Mouse (Mus musculus): ENCODE measurements around the gene Jdp2. TPM values are rescaled to one million over a fixed set of nuclear protein-coding genes. Genes with fewer than 3 reads are reported as not detected.

Gene Jdp2
- polyA plus RNA-seq, 1 experiment = 27.1 TPM

DNA sequence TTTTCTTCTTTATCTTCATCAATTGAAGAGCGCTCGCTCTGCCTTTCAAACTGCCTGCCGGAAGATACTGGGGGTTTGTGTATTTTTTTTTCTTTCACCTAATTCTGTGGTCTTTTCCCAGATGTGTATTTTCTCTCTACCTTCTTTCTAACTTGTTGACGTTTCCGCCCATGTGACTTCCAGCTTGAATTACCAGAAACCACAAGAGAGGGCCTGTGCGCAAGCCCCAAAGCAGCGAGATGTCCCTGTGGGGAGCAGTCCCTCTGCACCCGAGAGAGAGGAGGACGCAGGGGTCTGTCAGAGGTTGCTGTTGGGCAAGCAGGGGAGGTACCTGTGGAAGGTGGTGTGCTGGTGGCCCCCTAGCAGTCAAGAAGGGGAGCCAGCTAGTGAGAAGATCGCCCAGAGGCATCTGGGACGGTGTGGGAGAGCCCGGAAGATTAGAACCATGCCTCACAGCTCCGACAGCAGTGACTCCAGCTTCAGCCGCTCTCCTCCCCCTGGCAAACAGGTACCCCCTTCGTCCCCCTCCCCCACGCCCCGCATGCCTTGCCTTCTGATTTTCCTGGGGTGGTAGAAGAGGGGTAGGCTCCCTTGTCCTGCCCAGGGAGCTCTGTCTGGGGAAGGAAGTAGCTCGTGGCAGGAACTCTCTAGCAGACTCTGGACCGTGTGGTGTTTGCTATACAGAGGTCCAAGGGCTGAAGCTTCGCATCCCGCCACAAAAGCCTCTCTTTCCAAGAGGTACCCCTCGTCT, 87.8 kb downstream of the Jdp2 start, which contains the start of gene Batf:
TSS of gene Batf (plus strand) at position 204 of the 751 bp plus-strand sequence.
- no peak for DNase-seq (ENCODE audit: low spot score)

DNA sequence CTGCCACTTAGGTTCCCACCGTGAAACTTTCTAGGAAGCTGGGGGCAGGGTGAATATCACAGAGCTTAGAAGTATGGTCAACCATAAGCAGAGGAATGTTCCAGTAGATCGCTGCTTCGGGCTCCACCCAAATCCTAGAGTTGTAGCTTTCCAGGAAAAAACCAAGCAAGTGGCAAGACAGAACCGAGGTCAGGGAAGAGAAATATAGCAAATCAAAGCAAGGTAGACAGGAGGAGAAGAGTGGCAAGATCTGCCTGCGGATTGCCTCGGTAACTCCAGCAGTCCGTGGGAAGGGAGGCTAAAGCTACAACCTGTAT, 88.3 kb downstream of the Jdp2 start:
- DNase-seq (ENCODE audit: low spot score) = no peak

DNA sequence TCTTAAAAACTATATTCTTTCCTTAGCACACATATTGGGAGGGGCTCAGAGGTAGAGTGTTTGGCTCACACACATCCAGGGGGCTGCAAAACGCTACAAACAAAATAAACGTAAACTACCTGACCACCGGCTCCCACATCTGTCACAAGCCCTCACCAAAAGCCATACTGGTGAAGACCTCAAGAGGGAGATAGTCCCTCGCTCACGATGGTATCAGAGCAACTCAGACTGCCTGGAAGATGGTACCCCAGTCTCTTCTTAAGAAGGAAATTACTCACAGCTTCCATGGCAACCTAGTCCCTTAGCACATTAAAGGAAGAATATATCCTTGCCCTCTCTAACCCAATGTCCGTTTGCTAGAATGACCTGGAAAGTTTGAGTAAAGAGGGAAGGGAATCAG, 89.0 kb downstream of the Jdp2 start:
- no peak for DNase-seq (ENCODE audit: low spot score)

Other genes with a start within 250 kb of the Jdp2 start
- 207 and 230 TPM in 2 replicates for gene Tmed10, start 224.2 kb upstream of the Jdp2 start, polyA plus RNA-seq (2012; rRNA removed)
- 28.5 and 37.0 TPM in 2 replicates for gene Fos, start 125.1 kb upstream of the Jdp2 start, polyA plus RNA-seq (2012; rRNA removed)
- gene Batf, start 87.6 kb downstream of the Jdp2 start, polyA plus RNA-seq (2012; rRNA removed) = 4.0 and 4.9 TPM in 2 replicates
- 5.9 and 6.0 TPM in 2 replicates for gene Flvcr2, start 147.5 kb downstream of the Jdp2 start, polyA plus RNA-seq (2012; rRNA removed)
- gene Erg28, start 225.5 kb downstream of the Jdp2 start, polyA plus RNA-seq (2012; rRNA removed) = 44.2 and 60.2 TPM in 2 replicates
- gene Ttll5, start 225.6 kb downstream of the Jdp2 start, polyA plus RNA-seq (2012; rRNA removed) = 7.3 and 9.3 TPM in 2 replicates

Data from urinary bladder, adult 2 months (tissue).